Mouse (Mus musculus) spleen, adult 2 months (tissue): ENCODE measurements around the gene Prcc. TPM values are rescaled to one million over a fixed set of nuclear protein-coding genes. Genes with fewer than 3 reads are reported as not detected.

Source experiments
- DNase-seq, 2 experiments: peaks; one replicate each; pipeline versions ENCODE4 v3.0.0 to v3.0.0-alpha.2; 2012 to 2021; ENCODE audit warnings: low spot score in 2 of 2, low read depth in 1 of 2
- H3K27ac ChIP-seq: fragments of 200-500 bp; 2 replicates; pipeline ENCODE4 v1.5.1; 2012; ENCODE audit warnings: low read length, inconsistent platforms; ENCODE audit not compliant: insufficient read depth
- H3K27me3 ChIP-seq: fragments of 200-500 bp; 2 replicates; pipeline ENCODE4 v1.6.1; 2012; ENCODE audit warnings: mild to moderate bottlenecking, moderate library complexity, low read length, inconsistent platforms; ENCODE audit not compliant: control insufficient read depth, insufficient read depth
- H3K36me3 ChIP-seq: fragments of 200-500 bp; 2 replicates; pipeline ENCODE4 v1.6.1; 2012; ENCODE audit warnings: mild to moderate bottlenecking, low read length, inconsistent platforms; ENCODE audit not compliant: control insufficient read depth, insufficient read depth
- H3K4me1 ChIP-seq: fragments of 200-500 bp; 2 replicates; pipeline ENCODE4 v1.6.1; 2011; ENCODE audit warnings: inconsistent platforms; ENCODE audit not compliant: control insufficient read depth, insufficient read depth, insufficient read length
- H3K4me3 ChIP-seq: fragments of 200-500 bp; 2 replicates; pipeline ENCODE4 v1.5.1; 2011; ENCODE audit warnings: mild to moderate bottlenecking, inconsistent platforms; ENCODE audit not compliant: insufficient read depth, insufficient read length; ENCODE audit errors: extremely low read depth
- CTCF ChIP-seq: fragments of 200-500 bp; IDR thresholded peaks from 2 replicates; pipeline ENCODE4 v1.5.1; 2011; ENCODE audit warnings: mild to moderate bottlenecking, inconsistent platforms; ENCODE audit not compliant: insufficient read depth, insufficient read length, insufficient replicate concordance; ENCODE audit errors: extremely low read depth
- POLR2A ChIP-seq: fragments of 200-500 bp; IDR thresholded peaks from 2 replicates; pipeline ENCODE4 v1.6.1; 2011; ENCODE audit warnings: low read depth, low read length, inconsistent platforms
- WGBS: fragments of 180-500 bp; shearing (Covaris S2); methylation state at CpG from one replicate; pipeline ENCODE4 v1.1.7; 2018; 5-methylcytosine and 5-hydroxymethylcytosine counted together
- polyA plus RNA-seq: library from polyadenylated mRNA; depleted of rRNA; stranded (reverse); fragments of >200 nt; gene quantifications from 2 replicates; pipeline ENCODE4 v1.2.3, GENCODE M21; 2012

Prcc gene
- polyA plus RNA-seq, 1 experiment, result 23.3 TPM

GRCm38 (mm10) chr3:87847680-87848079, 37.7 kb downstream of the Prcc start:
- no peaks in the 10 kb centered on the region for H3K27me3 ChIP-seq
- TF ChIP-seq POLR2A (peak; percentile 49; the same call in 1 of the 2 replicates), CTCF (no peak)
- peaks cover 11% of the 10 kb centered on the region for H3K36me3 ChIP-seq
- peak overlapping the region; percentile 93 for H3K27ac ChIP-seq
- 12% methylated on average over 5 of the region's 5 CpGs for WGBS
- peaks cover 13% of the 10 kb centered on the region; the same call in 1 of the 2 replicates for H3K4me1 ChIP-seq
- DNase-seq, result peak in 1 of 2 experiments; percentile 44
- H3K4me3 ChIP-seq, result peak overlapping the region; percentile 59

- H3K27ac ChIP-seq, result peak within 1 kb of the TSS; percentile 93
- DNase-seq, result peak; percentile 59 to 85
- peak within 1 kb of the TSS; percentile 59 for H3K4me3 ChIP-seq
- H3K4me1 ChIP-seq, result peaks cover 13% of the 10 kb centered on the region; the same call in 1 of the 2 replicates
- peaks cover 4% of the 10 kb centered on the region; the same call in 1 of the 2 replicates for H3K36me3 ChIP-seq
- no peaks in the 10 kb centered on the region for H3K27me3 ChIP-seq
- 19% methylated on average over 7 of the region's 7 CpGs for WGBS
- TF ChIP-seq POLR2A (peak; percentile 79), CTCF (no peak)
These were observed 38.7 kb downstream of the Prcc start, which contains the start of gene Sh2d2a for GRCm38 (mm10) chr3:87846650-87847110. Sh2d2a (plus strand) TSS chr3:87846755.

GRCm38 (mm10) chr3:87846186-87846585, 39.2 kb downstream of the Prcc start:
- Histone ChIP-seq H3K27ac (peak overlapping the region; percentile 93), H3K4me3 (peak overlapping the region; percentile 11; the same call in 1 of the 2 replicates), H3K27me3 (no peaks in the 10 kb centered on the region), H3K4me1 (peaks cover 13% of the 10 kb centered on the region; the same call in 1 of the 2 replicates), H3K36me3 (peaks cover 2% of the 10 kb centered on the region; the same call in 1 of the 2 replicates)
- TF ChIP-seq CTCF (no peak), POLR2A (no peak)
- WGBS, result 26% methylated on average over 4 of the region's 4 CpGs
- DNase-seq, result no peak

- no peak overlapping the region for H3K27ac ChIP-seq
- no peak for DNase-seq
- WGBS, result 62% methylated on average over 4 of the region's 4 CpGs
These were observed 40.4 kb downstream of the Prcc start for GRCm38 (mm10) chr3:87844981-87845380.

GRCm38 (mm10) chr3:87840858-87841257, 44.5 kb downstream of the Prcc start:
- no peak for DNase-seq
- Histone ChIP-seq H3K36me3 (no peaks in the 10 kb centered on the region), H3K27ac (no peak overlapping the region), H3K4me1 (no peaks in the 10 kb centered on the region; the same call in 1 of the 2 replicates), H3K4me3 (no peak overlapping the region), H3K27me3 (no peaks in the 10 kb centered on the region)
- TF ChIP-seq POLR2A (no peak), CTCF (no peak)

More at GRCm38 (mm10) chr3:87844981-87845380, 40.4 kb downstream of the Prcc start:
- H3K4me1 ChIP-seq, result peaks cover 13% of the 10 kb centered on the region; the same call in 1 of the 2 replicates
- H3K36me3 ChIP-seq, result peaks cover 2% of the 10 kb centered on the region; the same call in 1 of the 2 replicates
- H3K27me3 ChIP-seq, result no peaks in the 10 kb centered on the region
- no peak overlapping the region for H3K4me3 ChIP-seq
- TF ChIP-seq CTCF (no peak), POLR2A (no peak)

GRCm38 (mm10) chr3:87838622-87839021, 46.8 kb downstream of the Prcc start:
- Histone ChIP-seq H3K4me3 (no peak overlapping the region), H3K27me3 (no peaks in the 10 kb centered on the region), H3K4me1 (no peaks in the 10 kb centered on the region), H3K36me3 (no peaks in the 10 kb centered on the region), H3K27ac (no peak overlapping the region)
- DNase-seq, result peak in 1 of 2 experiments; percentile 65
- WGBS, result 3% methylated on average over 4 of the region's 4 CpGs
- no peak for TF ChIP-seq POLR2A
- peak; percentile 73; the same call in 1 of the 2 replicates for TF ChIP-seq CTCF

- Histone ChIP-seq H3K4me3 (no peak overlapping the region), H3K27ac (no peak overlapping the region), H3K36me3 (no peaks in the 10 kb centered on the region), H3K4me1 (no peaks in the 10 kb centered on the region), H3K27me3 (no peaks in the 10 kb centered on the region)
- peak; percentile 15; the same call in 1 of the 2 replicates for TF ChIP-seq CTCF
- TF ChIP-seq POLR2A, result no peak
- 72% methylated on average over 5 of the region's 5 CpGs for WGBS
- peak in 1 of 2 experiments; percentile 25 for DNase-seq
These were observed 51.9 kb downstream of the Prcc start for GRCm38 (mm10) chr3:87833482-87833881.
